Mouse (Mus musculus) liver, embryonic 12.5 days (tissue): ENCODE results near the gene Chrne. TPM values are rescaled to one million over a fixed set of nuclear protein-coding genes. Genes with fewer than 3 reads are reported as not detected.
A peak's percentile ranks its signal among the peaks of the same experiment; 100 is the strongest.
"Not testable (repeated sequence)": the region's sequence is repeated elsewhere in the genome, so short reads cannot be mapped to it uniquely, and the experiment has no call there.

Experiments
- ATAC-seq: fragments of 200-750 bp; cut with Nextera tagmentation; 2 replicates; pipeline ENCODE4 v1.8.0; 2017; ENCODE audit warnings: moderate number of reproducible peaks, mild to moderate bottlenecking, moderate library complexity
- H3K27ac ChIP-seq: fragments of 300-500 bp; sonication (generic); 2 replicates; pipeline ENCODE4 v1.5.1; 2016; ENCODE audit warnings: mild to moderate bottlenecking
- H3K27me3 ChIP-seq: fragments of 300-500 bp; sonication (generic); replicated peaks from 2 replicates; pipeline ENCODE4 v1.6.1; 2016; ENCODE audit warnings: mild to moderate bottlenecking, moderate library complexity
- H3K36me3 ChIP-seq: fragments of 300-500 bp; sonication (generic); 2 replicates; pipeline ENCODE4 v1.6.1; 2016; ENCODE audit warnings: mild to moderate bottlenecking, moderate library complexity
- H3K4me1 ChIP-seq: fragments of 300-500 bp; sonication (generic); 2 replicates; pipeline ENCODE4 v1.6.1; 2016
- H3K4me2 ChIP-seq: fragments of 300-500 bp; sonication (generic); 2 replicates; pipeline ENCODE4 v1.6.1; 2016; ENCODE audit warnings: mild to moderate bottlenecking, moderate library complexity
- H3K4me3 ChIP-seq: fragments of 300-500 bp; sonication (generic); 2 replicates; pipeline ENCODE4 v1.5.1; 2016; ENCODE audit warnings: mild to moderate bottlenecking, moderate library complexity
- H3K9ac ChIP-seq: fragments of 300-500 bp; sonication (generic); 2 replicates; pipeline ENCODE4 v1.6.1; 2016; ENCODE audit warnings: mild to moderate bottlenecking, moderate library complexity
- H3K9me3 ChIP-seq: fragments of 300-500 bp; sonication (generic); replicated peaks from 2 replicates; pipeline ENCODE4 v1.6.1; 2016; ENCODE audit warnings: mild to moderate bottlenecking, moderate library complexity
- WGBS: fragments of 180-500 bp; shearing (Covaris S2); methylation state at CpG from one replicate; pipeline ENCODE4 v1.1.7; 2016; ENCODE audit not compliant: insufficient replicate concordance; 5-methylcytosine and 5-hydroxymethylcytosine counted together
- polyA plus RNA-seq: library from polyadenylated mRNA; unstranded; fragments of >200 nt; fragmentation: Nextera tagmentation; extraction: Ambion mirVana; gene quantifications from 2 replicates; pipeline ENCODE4 v1.2.1, GENCODE M21; 2016

Gene Chrne
- polyA plus RNA-seq, 1 experiment from 2014 or later: not detected

GRCm38 (mm10) chr11:70579710-70580357, 39.2 kb downstream of the Chrne start:
- H3K4me3 ChIP-seq: no peak overlapping the region
- no peak overlapping the region for H3K9ac ChIP-seq
- no peaks in the 10 kb centered on the region for H3K9me3 ChIP-seq
- 0 out of 2 replicates have a peak, but pooled peaks cover 2% of the 10 kb centered on the region for H3K36me3 ChIP-seq
- H3K4me2 ChIP-seq: no peak overlapping the region
- peaks cover 54% of the 10 kb centered on the region for H3K4me1 ChIP-seq
- H3K27me3 ChIP-seq: no peaks in the 10 kb centered on the region
- peak overlapping the region; percentile 20; the same call in 1 of the 2 replicates for H3K27ac ChIP-seq
- no peak for ATAC-seq
- 61% methylated on average over 9 of the region's 9 CpGs for WGBS

DNA sequence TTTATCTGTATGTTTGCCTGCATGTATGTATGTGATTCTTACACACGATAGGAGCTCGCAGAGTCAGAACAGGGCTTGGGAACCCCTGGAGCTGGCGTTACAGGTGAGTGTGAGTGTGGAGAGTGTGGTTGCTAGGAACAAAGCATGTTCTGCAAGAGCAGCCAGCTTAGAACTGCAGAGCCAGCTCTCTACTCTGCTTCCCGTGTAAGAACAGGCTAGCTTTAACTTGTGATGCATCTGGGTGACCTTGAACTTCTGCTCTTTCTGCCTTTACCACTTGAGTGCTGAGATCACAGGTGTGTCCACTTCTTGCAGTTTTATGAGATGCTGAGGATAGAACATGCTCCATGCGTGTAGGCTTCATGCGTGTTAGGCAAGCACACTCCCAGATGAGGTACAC, 40.1 kb downstream of the Chrne start:
- no peaks in the 10 kb centered on the region for H3K27me3 ChIP-seq
- H3K4me1 ChIP-seq: peaks cover 54% of the 10 kb centered on the region
- H3K27ac ChIP-seq: no peak overlapping the region
- H3K36me3 ChIP-seq: peaks cover 2% of the 10 kb centered on the region; the same call in 1 of the 2 replicates
- ATAC-seq: no peak
- no peaks in the 10 kb centered on the region for H3K9me3 ChIP-seq
- no peak overlapping the region for H3K4me2 ChIP-seq
- WGBS: 78% methylated on average over 6 of the region's 6 CpGs
- H3K4me3 ChIP-seq: no peak overlapping the region
- no peak overlapping the region for H3K9ac ChIP-seq

- ATAC-seq: no peak
- 64% methylated on average over 3 of the region's 3 CpGs for WGBS
- Histone ChIP-seq H3K4me3 (no peak overlapping the region), H3K9me3 (no peaks in the 10 kb centered on the region), H3K27ac (no peak overlapping the region), H3K9ac (no peak overlapping the region), H3K4me2 (no peak overlapping the region), H3K4me1 (peaks cover 57% of the 10 kb centered on the region), H3K36me3 (peaks cover 2% of the 10 kb centered on the region; the same call in 1 of the 2 replicates), H3K27me3 (no peaks in the 10 kb centered on the region)
Observed at GRCm38 (mm10) chr11:70577201-70577600, 41.8 kb downstream of the Chrne start.

- no peak overlapping the region for H3K27ac ChIP-seq
- 76% methylated on average over 6 of the region's 6 CpGs for WGBS
- no peak overlapping the region for H3K4me2 ChIP-seq
- no peak overlapping the region for H3K9ac ChIP-seq
- H3K36me3 ChIP-seq: no peaks in the 10 kb centered on the region; the same call in 1 of the 2 replicates
- no peaks in the 10 kb centered on the region for H3K9me3 ChIP-seq
- no peaks in the 10 kb centered on the region for H3K27me3 ChIP-seq
- H3K4me1 ChIP-seq: peaks cover 62% of the 10 kb centered on the region
- ATAC-seq: no peak
- no peak overlapping the region for H3K4me3 ChIP-seq
Observed at GRCm38 (mm10) chr11:70573872-70574271, 45.1 kb downstream of the Chrne start.

DNA sequence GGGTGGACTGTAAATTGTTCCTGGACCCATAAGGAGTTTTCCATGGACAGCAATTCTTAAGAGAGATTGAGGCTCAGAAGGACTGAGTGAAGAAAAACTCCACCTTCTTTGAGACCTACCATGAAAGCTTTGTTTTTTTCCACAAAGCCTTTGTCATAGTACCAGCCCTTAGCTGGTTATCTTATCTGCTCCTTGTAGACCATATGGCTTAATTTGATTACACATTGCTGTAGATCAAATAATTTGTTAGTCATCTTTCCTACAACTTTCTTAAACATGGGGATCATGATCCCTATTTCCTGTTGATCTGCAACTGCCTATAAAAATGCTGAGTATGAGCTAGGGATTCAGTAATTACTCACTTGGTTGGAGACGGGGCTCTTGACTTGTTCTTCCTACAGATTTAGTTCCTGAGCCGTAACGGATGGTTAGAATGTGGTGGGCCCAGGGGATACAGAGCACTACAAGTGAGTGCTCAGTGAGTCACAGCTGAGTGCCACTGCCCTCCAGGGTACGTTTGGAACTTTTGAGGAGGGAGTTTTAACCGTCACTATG, 46.6 kb downstream of the Chrne start:
- Histone ChIP-seq H3K27ac (peak overlapping the region; percentile 20; the same call in 1 of the 2 replicates), H3K4me1 (peaks cover 53% of the 10 kb centered on the region), H3K27me3 (no peaks in the 10 kb centered on the region), H3K36me3 (peaks cover 6% of the 10 kb centered on the region), H3K4me2 (peak overlapping the region; percentile 15), H3K9me3 (no peaks in the 10 kb centered on the region), H3K4me3 (no peak overlapping the region), H3K9ac (no peak overlapping the region)
- WGBS: 28% methylated on average over 5 of the region's 5 CpGs
- ATAC-seq: peak; percentile 56; the same call in 1 of the 2 replicates

DNA sequence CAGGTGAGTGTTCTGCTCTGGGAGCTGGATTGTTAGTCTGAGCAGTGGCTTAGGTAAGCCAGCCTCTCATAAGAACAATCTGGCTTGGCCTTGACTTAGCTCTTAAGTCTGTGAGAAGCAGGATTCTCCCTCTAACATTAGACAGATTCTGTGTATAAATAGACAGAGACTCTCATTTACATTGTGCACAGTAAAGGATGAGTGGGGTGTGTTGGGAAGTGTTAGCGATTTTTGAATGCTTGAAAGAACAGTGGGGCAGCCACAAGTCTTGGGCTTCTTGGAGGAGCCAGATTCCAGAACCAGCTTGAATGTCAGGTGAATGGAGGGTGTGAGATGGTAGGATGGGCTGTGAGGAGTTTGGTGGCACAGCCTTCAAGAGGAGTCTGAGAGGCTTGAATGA, 47.4 kb downstream of the Chrne start:
- Histone ChIP-seq H3K4me3 (no peak overlapping the region), H3K4me1 (peaks cover 56% of the 10 kb centered on the region), H3K27ac (peak overlapping the region; percentile 20; the same call in 1 of the 2 replicates), H3K9ac (no peak overlapping the region), H3K27me3 (no peaks in the 10 kb centered on the region), H3K4me2 (peak overlapping the region; percentile 15; the same call in 1 of the 2 replicates), H3K36me3 (peaks cover 11% of the 10 kb centered on the region), H3K9me3 (no peaks in the 10 kb centered on the region)
- ATAC-seq: no peak
- WGBS: 87% methylated on average over 1 of the region's 1 CpGs

DNA sequence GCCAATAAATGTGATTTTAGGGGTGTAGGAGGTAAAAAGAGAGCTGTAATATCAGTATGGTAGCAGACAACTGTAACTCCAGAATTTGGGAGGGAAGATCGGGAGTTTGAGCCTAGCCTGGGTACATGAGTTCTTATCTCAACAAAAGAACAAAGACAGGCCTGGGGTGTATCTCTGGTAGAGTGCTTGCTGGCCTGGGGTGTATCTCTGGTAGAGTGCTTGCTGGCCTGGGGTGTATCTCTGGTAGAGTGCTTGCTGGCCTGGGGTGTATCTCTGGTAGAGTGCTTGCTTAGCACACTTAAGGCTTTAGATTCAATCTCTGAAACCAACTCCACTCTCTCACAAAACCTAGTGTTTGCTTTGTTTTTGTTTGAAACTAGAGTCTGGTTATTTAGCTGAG, 48.4 kb downstream of the Chrne start:
- H3K9ac ChIP-seq, H3K4me2 ChIP-seq, H3K4me3 ChIP-seq, H3K27ac ChIP-seq, H3K27me3 ChIP-seq, H3K9me3 ChIP-seq: not testable (repeated sequence)
- 21% methylated on average over 1 of the region's 1 CpGs for WGBS
- peak; percentile 78 for ATAC-seq
- H3K4me1 ChIP-seq: peaks cover 65% of the 10 kb centered on the region
- H3K36me3 ChIP-seq: peaks cover 12% of the 10 kb centered on the region

DNA sequence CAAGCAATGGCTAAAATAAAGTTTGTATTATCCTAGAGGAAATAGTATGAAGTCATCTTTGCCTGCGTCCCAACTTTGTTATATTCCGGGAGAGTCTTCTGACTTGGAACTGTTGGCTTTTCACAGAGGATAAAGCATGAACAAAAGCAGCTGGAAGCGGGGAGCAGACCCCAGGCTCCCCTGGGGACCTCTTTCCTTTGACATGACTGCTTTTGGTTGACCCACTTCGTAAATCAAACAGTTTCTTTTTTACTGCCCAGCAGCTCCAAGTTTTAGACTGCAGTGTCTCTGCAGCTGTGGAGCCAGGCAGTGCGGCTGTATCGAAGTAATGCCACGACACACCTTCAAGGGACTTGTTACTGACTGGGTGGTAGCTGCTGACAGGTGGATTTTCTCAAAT, 52.4 kb downstream of the Chrne start:
- Histone ChIP-seq H3K9ac (no peak overlapping the region), H3K4me3 (no peak overlapping the region), H3K4me2 (no peak overlapping the region), H3K27ac (no peak overlapping the region), H3K4me1 (peaks cover 80% of the 10 kb centered on the region), H3K36me3 (peaks cover 12% of the 10 kb centered on the region), H3K27me3 (no peaks in the 10 kb centered on the region), H3K9me3 (no peaks in the 10 kb centered on the region)
- WGBS: 79% methylated on average over 7 of the region's 7 CpGs
- ATAC-seq: no peak

Other genes with a start within 250 kb of the Chrne start
- gene Pelp1, start 209.2 kb downstream of the Chrne start, polyA plus RNA-seq: 28.6 and 29.7 TPM in 2 replicates
- 17.9 and 22.5 TPM in 2 replicates for gene Arrb2, start 186.6 kb downstream of the Chrne start, polyA plus RNA-seq
- 19.7 and 21.7 TPM in 2 replicates for gene Med11, start 167.3 kb downstream of the Chrne start, polyA plus RNA-seq
- 0.12 and 0.23 TPM in 2 replicates for gene Zmynd15, start 159.8 kb downstream of the Chrne start, polyA plus RNA-seq
- gene Cxcl16, start 159.2 kb downstream of the Chrne start, polyA plus RNA-seq: 0.87 and 1.1 TPM in 2 replicates
- gene Tm4sf5, start 114.0 kb downstream of the Chrne start, polyA plus RNA-seq: 2.8 and 2.9 TPM in 2 replicates
- 0.42 and 0.44 TPM in 2 replicates for gene Vmo1, start 104.6 kb downstream of the Chrne start, polyA plus RNA-seq
- 15.3 and 17.5 TPM in 2 replicates for gene Gltpd2, start 100.0 kb downstream of the Chrne start, polyA plus RNA-seq
- gene Psmb6, start 93.8 kb downstream of the Chrne start, polyA plus RNA-seq: 415 and 437 TPM in 2 replicates
- gene Gm40193, start 86.3 kb downstream of the Chrne start, polyA plus RNA-seq: not detected in 2 replicates
- gene Pld2, start 79.2 kb downstream of the Chrne start, polyA plus RNA-seq: 2.0 and 2.6 TPM in 2 replicates
- 8.3 and 8.7 TPM in 2 replicates for gene Mink1, start 56.3 kb downstream of the Chrne start, polyA plus RNA-seq
- not detected in 2 replicates for gene 4930544D05Rik, start 3.4 kb downstream of the Chrne start, polyA plus RNA-seq
- 5.5 and 5.6 TPM in 2 replicates for gene Gp1ba, start 19.9 kb upstream of the Chrne start, polyA plus RNA-seq
- 73.6 and 86.1 TPM in 2 replicates for gene Rnf167, start 28.0 kb upstream of the Chrne start, polyA plus RNA-seq
- 77.3 and 83.3 TPM in 2 replicates for gene Slc25a11, start 28.3 kb upstream of the Chrne start, polyA plus RNA-seq
- 1,519 and 1,532 TPM in 2 replicates for gene Pfn1, start 35.4 kb upstream of the Chrne start, polyA plus RNA-seq
- 6.7 and 7.6 TPM in 2 replicates for gene Eno3, start 38.0 kb upstream of the Chrne start, polyA plus RNA-seq
- gene Spag7, start 50.2 kb upstream of the Chrne start, polyA plus RNA-seq: 76.8 and 84.5 TPM in 2 replicates
- gene Camta2, start 68.9 kb upstream of the Chrne start, polyA plus RNA-seq: 6.1 and 6.4 TPM in 2 replicates
- gene Inca1, start 80.9 kb upstream of the Chrne start, polyA plus RNA-seq: 0.41 and 0.97 TPM in 2 replicates
- gene Kif1c, start 81.3 kb upstream of the Chrne start, polyA plus RNA-seq: 1.0 and 1.1 TPM in 2 replicates
- 1.9 and 2.2 TPM in 2 replicates for gene Zfp3, start 145.0 kb upstream of the Chrne start, polyA plus RNA-seq
- gene Scimp, start 193.4 kb upstream of the Chrne start, polyA plus RNA-seq: 0.26 and 0.41 TPM in 2 replicates
- 21.1 and 23.0 TPM in 2 replicates for gene Rabep1, start 225.6 kb upstream of the Chrne start, polyA plus RNA-seq